Mouse (Mus musculus) layer of hippocampus, postnatal 10 days (tissue): ENCODE measurements around the gene Tbpl1. TPM values are rescaled to one million over a fixed set of nuclear protein-coding genes. Genes with fewer than 3 reads are reported as not detected.

Source experiments
- microRNA-seq, 2 experiments: library from miRNA; unstranded; fragments of <30 nt; microRNA quantifications; one replicate each; pipeline ENCODE4 v1.2.0; 2021
- total RNA-seq, 2 experiments: library from RNA; stranded (reverse); gene quantifications; 2 replicates each; pipeline ENCODE4 v1.2.3; 2021

Gene Tbpl1
- total RNA-seq, 2 experiments from 2014 or later: 58.9 to 61.9 TPM

Small RNAs within 50 kb of the gene (microRNA-seq; reads per million reads assigned to microRNA genes)
- 0 to 0.98 reads per million in 2 experiments for gene Mir7663

Other genes with a start within 250 kb of the Tbpl1 start
- 1 to 10 TPM; 3.5 to 4.7 TPM for gene Slc2a12, start 86.9 kb downstream of the Tbpl1 start, total RNA-seq
- gene Tcf21, start 88.2 kb upstream of the Tbpl1 start, total RNA-seq: not detected